ENCODE assay signal across 8 mouse cellular contexts in genomic region chr10:5194081-5194670, GRCm38 (mm10).
DNase-seq lines count a peak whose midpoint lies in the region; ATAC-seq and TF ChIP-seq lines count a peak whose summit lies in the region.

No protein-coding gene starts in this region.

- no peak for TF ChIP-seq CTCF in Patski (IDR thresholded peaks at IDR 0.05)
- TF ChIP-seq CTCF in liver, embryonic 14.5 days (IDR thresholded peaks at IDR 0.05; ENCODE audit: low read depth) = no peak

- peaks cover 0 to 4% of the 10 kb centered on the region in 2 experiments; a peak in 1 of 4 replicates for H3K4me1 ChIP-seq in heart, embryonic 14.5 days (ENCODE audit: control insufficient read depth in 2 of 2, insufficient read depth in 2 of 2, low read length in 2 of 2)
- H3K4me1 ChIP-seq in hindbrain, embryonic 11.5 days (replicated peaks; ENCODE audit: control insufficient read depth, insufficient read depth, low read length) = no peaks in the 10 kb centered on the region
- H3K4me1 ChIP-seq in liver, embryonic 14.5 days (replicated peaks; ENCODE audit: control insufficient read depth in 2 of 2, insufficient read depth in 2 of 2, low read length in 1 of 2) = peaks cover 6 to 7% of the 10 kb centered on the region in 2 experiments

- H3K9ac ChIP-seq in heart, embryonic 14.5 days (ENCODE audit: low read length) = peak overlapping the region; percentile 66
- H3K9ac ChIP-seq in hindbrain, embryonic 11.5 days (ENCODE audit: low read depth, low read length) = peak overlapping the region; percentile 53
- H3K9ac ChIP-seq in liver, embryonic 14.5 days (replicated peaks) = peak overlapping the region; percentile 71

- no peak for TF ChIP-seq EP300 in liver, embryonic 14.5 days (IDR thresholded peaks at IDR 0.05; ENCODE audit: low read depth)

- POLR2A ChIA-PET in Patski (lab: Charles Lee) = no interaction called here

- DNase-seq in heart, adult 8-10 months (ENCODE audit: low spot score) = no peak
- DNase-seq in Patski (ENCODE audit: low read depth, low spot score) = no peak
- DNase-seq in hindbrain, embryonic 11.5 days (ENCODE audit: low spot score) = no peak
- DNase-seq in liver, embryonic 14.5 days (ENCODE audit: low read depth in 3 of 3, low spot score in 3 of 3) = no peak
- peak; percentile 6 for DNase-seq in testis, postnatal 14 days (ENCODE audit: low spot score)
- DNase-seq in adrenal gland, postnatal 10 days = no peak
- no peak for DNase-seq in layer of hippocampus, adult 11-12 months (ENCODE audit: low spot score)

- in situ Hi-C loops in Patski (cut with MboI; ENCODE audit: low pct_unique_long_range_greater_than_20kb) = no loop called here

- no peaks in the 10 kb centered on the region for H3K9me3 ChIP-seq in heart, embryonic 14.5 days (ENCODE audit: control insufficient read depth, low read length)
- no peaks in the 10 kb centered on the region for H3K9me3 ChIP-seq in hindbrain, embryonic 11.5 days (ENCODE audit: control insufficient read depth, low read length)
- no peaks in the 10 kb centered on the region for H3K9me3 ChIP-seq in liver, embryonic 14.5 days (ENCODE audit: control insufficient read depth, low read length)

- H3K36me3 ChIP-seq in heart, embryonic 14.5 days (ENCODE audit: control insufficient read depth, insufficient read depth, low read length) = peaks cover 31% of the 10 kb centered on the region
- H3K36me3 ChIP-seq in hindbrain, embryonic 11.5 days (ENCODE audit: control insufficient read depth, insufficient read depth, low read length) = no peaks in the 10 kb centered on the region
- H3K36me3 ChIP-seq in liver, embryonic 14.5 days (replicated peaks; ENCODE audit: control insufficient read depth, insufficient read depth, low read depth) = no peaks in the 10 kb centered on the region

- H3K4me2 ChIP-seq in heart, embryonic 14.5 days (ENCODE audit: low read length) = peak overlapping the region; percentile 72
- peak overlapping the region; percentile 50 for H3K4me2 ChIP-seq in hindbrain, embryonic 11.5 days (replicated peaks; ENCODE audit: low read depth, low read length)
- peak overlapping the region; percentile 75 for H3K4me2 ChIP-seq in liver, embryonic 14.5 days (ENCODE audit: low read depth)

- peak; percentile 79 for ATAC-seq in heart, embryonic 14.5 days (ENCODE audit: insufficient number of reproducible peaks, insufficient read depth, low FRiP score, low read depth)
- peak; percentile 73 for ATAC-seq in Patski
- ATAC-seq in hindbrain, embryonic 11.5 days (ENCODE audit: low FRiP score) = peak; percentile 93
- ATAC-seq in liver, embryonic 14.5 days (ENCODE audit: insufficient read depth) = peak; percentile 82

- CTCF ChIA-PET in Patski (lab: Charles Lee) = interaction anchor here (0.8 to 2.0 kb wide), 8 partner anchors 9 to 55 kb away, joined by 3 to 8 read pairs (median 4); no protein-coding TSS in a partner anchor

- H3K4me3 ChIP-seq in heart, embryonic 14.5 days (ENCODE audit: control insufficient read depth in 1 of 2, insufficient read depth in 1 of 2, low read depth in 1 of 2, low read length in 2 of 2) = peak overlapping the region; percentile 46 to 57
- H3K4me3 ChIP-seq in hindbrain, embryonic 11.5 days (ENCODE audit: low read depth, low read length) = peak overlapping the region; percentile 45
- peak overlapping the region; percentile 71 to 78 for H3K4me3 ChIP-seq in liver, embryonic 14.5 days (ENCODE audit: insufficient read depth in 1 of 2, low read depth in 2 of 2, low read length in 2 of 2)

- no peaks in the 10 kb centered on the region for H3K27me3 ChIP-seq in heart, embryonic 14.5 days (ENCODE audit: control insufficient read depth, insufficient read depth, low read length)
- H3K27me3 ChIP-seq in Patski = no peaks in the 10 kb centered on the region
- no peaks in the 10 kb centered on the region for H3K27me3 ChIP-seq in hindbrain, embryonic 11.5 days (ENCODE audit: control insufficient read depth, insufficient read depth, low read length)
- H3K27me3 ChIP-seq in liver, embryonic 14.5 days (ENCODE audit: control insufficient read depth, insufficient read depth, low read length) = no peaks in the 10 kb centered on the region

- H3K27ac ChIP-seq in heart, embryonic 14.5 days (replicated peaks in 1 of 2; ENCODE audit: control insufficient read depth in 1 of 2, insufficient read depth in 1 of 2, low read depth in 2 of 2, low read length in 2 of 2) = peak overlapping the region; percentile 83 to 90
- H3K27ac ChIP-seq in hindbrain, embryonic 11.5 days (ENCODE audit: low read depth, low read length) = peak overlapping the region; percentile 48
- H3K27ac ChIP-seq in liver, embryonic 14.5 days = peak overlapping the region; percentile 55

- 2% methylated on average over 13 of the region's 13 CpGs for WGBS in heart, embryonic 14.5 days
- WGBS in hindbrain, embryonic 11.5 days = 1% methylated on average over 13 of the region's 13 CpGs
- WGBS in liver, embryonic 14.5 days (ENCODE audit: insufficient replicate concordance) = 2% methylated on average over 13 of the region's 13 CpGs
